Mouse (Mus musculus) ES-Bruce4 (cell line): ENCODE measurements around the gene Bbox1.

Experiments
- CTCF ChIP-seq: IDR thresholded peaks from one replicate; pipeline ENCODE4 v1.8.1; 2011; ENCODE audit warnings: low read depth, low read length
- EP300 ChIP-seq: IDR thresholded peaks from 2 replicates; pipeline ENCODE4 v1.6.1; 2011; ENCODE audit warnings: low read depth, low read length; ENCODE audit not compliant: insufficient read depth
- POLR2A ChIP-seq: IDR thresholded peaks from one replicate; pipeline ENCODE4 v1.8.1; 2011; ENCODE audit warnings: low read length; ENCODE audit not compliant: insufficient read depth

- TF ChIP-seq CTCF (no peak), POLR2A (no peak), EP300 (no peak)
Measured at GRCm38 (mm10) chr2:110353302-110353970, 39.1 kb upstream of the Bbox1 start.
